Mouse (Mus musculus) MEL (cell line): Measurements from ENCODE around the gene Depp1.
"Not testable (repeated sequence)": the region's sequence is repeated elsewhere in the genome, so short reads cannot be mapped to it uniquely, and the experiment has no call there.

ENCODE experiments used
- CHD1 ChIP-seq: IDR thresholded peaks from 2 replicates; pipeline ENCODE4 v1.6.1; 2012; ENCODE audit warnings: low read depth, mild to moderate bottlenecking, inconsistent platforms, low read length, improper control_type of control experiment
- CTCF ChIP-seq, 3 experiments: IDR thresholded peaks in 2 of 3; conservative IDR thresholded peaks in 1 of 3; 2 replicates each; pipeline ENCODE4 v1.5.1; 2011 to 2012; ENCODE audit warnings: low read length in 3 of 3, low read depth in 2 of 3, mild to moderate bottlenecking in 2 of 3, improper control_type of control experiment in 1 of 3, inconsistent platforms in 1 of 3, mixed read lengths in 1 of 3, moderate library complexity in 1 of 3; ENCODE audit not compliant: control insufficient read depth in 1 of 3, insufficient read depth in 1 of 3, poor library complexity in 1 of 3, severe bottlenecking in 1 of 3
- EP300 ChIP-seq, 2 experiments: IDR thresholded peaks; 2 replicates each; pipeline ENCODE4 v1.6.1; 2011; ENCODE audit warnings: improper control_type of control experiment in 2 of 2, low read length in 2 of 2, low read depth in 1 of 2, mild to moderate bottlenecking in 1 of 2
- GATA1 ChIP-seq: IDR thresholded peaks from 2 replicates; pipeline ENCODE4 v1.6.1; 2011; ENCODE audit warnings: low read depth, low read length, improper control_type of control experiment
- JUND ChIP-seq: IDR thresholded peaks from 2 replicates; pipeline ENCODE4 v1.6.1; 2011; ENCODE audit warnings: low read depth, mild to moderate bottlenecking, improper control_type of control experiment, low read length
- KAT2A ChIP-seq: conservative IDR thresholded peaks from 2 replicates; pipeline ENCODE4 v1.6.1; 2012; ENCODE audit warnings: low read depth, low read length, improper control_type of control experiment, inconsistent platforms
- MAFK ChIP-seq: IDR thresholded peaks from 2 replicates; pipeline ENCODE4 v1.6.1; 2011; ENCODE audit warnings: low read depth, mild to moderate bottlenecking, low read length, improper control_type of control experiment, borderline replicate concordance
- MAX ChIP-seq: IDR thresholded peaks from 2 replicates; pipeline ENCODE4 v1.6.1; 2011; ENCODE audit warnings: low read length, improper control_type of control experiment
- MYB ChIP-seq: IDR thresholded peaks from 2 replicates; pipeline ENCODE4 v1.6.1; 2011; ENCODE audit warnings: mild to moderate bottlenecking, low read depth, low read length, improper control_type of control experiment
- POLR2A ChIP-seq, 2 experiments: IDR thresholded peaks; 2 replicates each; pipeline ENCODE4 v1.6.1; 2011 to 2012; ENCODE audit warnings: low read length in 2 of 2, mild to moderate bottlenecking in 2 of 2, control low read depth in 1 of 2, improper control_type of control experiment in 1 of 2, low read depth in 1 of 2, moderate library complexity in 1 of 2; ENCODE audit not compliant: control insufficient read depth in 1 of 2, insufficient read depth in 1 of 2, poor library complexity in 1 of 2
- RAD21 ChIP-seq: IDR thresholded peaks from 2 replicates; pipeline ENCODE4 v1.6.1; 2011; ENCODE audit warnings: mild to moderate bottlenecking, low read depth, low read length, improper control_type of control experiment
- TAL1 ChIP-seq: IDR thresholded peaks from 2 replicates; pipeline ENCODE4 v1.6.1; 2012; ENCODE audit warnings: mild to moderate bottlenecking, inconsistent platforms, low read length, moderate library complexity, mixed read lengths
- TCF12 ChIP-seq: IDR thresholded peaks from 2 replicates; pipeline ENCODE4 v1.6.1; 2014; ENCODE audit warnings: low read depth, mild to moderate bottlenecking, inconsistent platforms, low read length, improper control_type of control experiment, moderate library complexity
- USF1 ChIP-seq: IDR thresholded peaks from 2 replicates; pipeline ENCODE4 v1.6.1; 2014; ENCODE audit warnings: low read depth, mild to moderate bottlenecking, inconsistent platforms, low read length, improper control_type of control experiment, moderate library complexity

- TF ChIP-seq MAFK; EP300 (IDR thresholded peaks at IDR 0.05; ENCODE audit: low read depth in 1 of 2, low read length in 2 of 2); POLR2A (IDR thresholded peaks at IDR 0.05; ENCODE audit: control insufficient read depth in 1 of 2, insufficient read depth in 1 of 2, low read depth in 1 of 2, low read length in 2 of 2, poor library complexity in 1 of 2); MAX; TCF12; JUND; CTCF (IDR thresholded peaks at IDR 0.05 in 2 of 3, conservative IDR thresholded peaks at IDR 0.05 in 1 of 3; ENCODE audit: control insufficient read depth in 1 of 3, insufficient read depth in 1 of 3, low read depth in 2 of 3, low read length in 3 of 3, poor library complexity in 1 of 3, severe bottlenecking in 1 of 3); KAT2A; CHD1; TAL1; RAD21; GATA1; MYB; USF1: not testable (repeated sequence)
Observed at GRCm38 (mm10) chr6:116600969-116601368, 49.4 kb upstream of the Depp1 start.
